Mouse (Mus musculus) limb, embryonic 14.5 days (tissue): ENCODE measurements around the gene Mrps26. TPM values are rescaled to one million over a fixed set of nuclear protein-coding genes. Genes with fewer than 3 reads are reported as not detected.
A peak's percentile ranks its signal among the peaks of the same experiment; 100 is the strongest.

Source experiments
- ATAC-seq: fragments of 200-750 bp; cut with Nextera tagmentation; 2 replicates; pipeline ENCODE4 v1.8.0; 2017; ENCODE audit warnings: low read depth, moderate number of reproducible peaks, moderate TSS enrichment; ENCODE audit not compliant: low FRiP score
- DNase-seq: peaks from one replicate; pipeline ENCODE4 v3.0.0-alpha.2; 2015; ENCODE audit warnings: low spot score
- H3K27ac ChIP-seq: fragments of 300-500 bp; sonication (generic); replicated peaks from 2 replicates; pipeline ENCODE4 v1.5.1; 2014; ENCODE audit warnings: low read depth, mild to moderate bottlenecking, low read length, moderate library complexity, mixed read lengths
- H3K27me3 ChIP-seq: fragments of 300-500 bp; sonication (generic); 2 replicates; pipeline ENCODE4 v1.6.1; 2014; ENCODE audit warnings: low read length, mixed read lengths; ENCODE audit not compliant: control insufficient read depth, insufficient read depth
- H3K36me3 ChIP-seq: fragments of 300-500 bp; sonication (generic); 2 replicates; pipeline ENCODE4 v1.6.1; 2014; ENCODE audit warnings: mild to moderate bottlenecking, low read length, moderate library complexity, mixed read lengths; ENCODE audit not compliant: control insufficient read depth, insufficient read depth
- H3K4me1 ChIP-seq: fragments of 300-500 bp; sonication (generic); 2 replicates; pipeline ENCODE4 v1.6.1; 2014; ENCODE audit warnings: antibody characterized with exemption, low read length, mixed read lengths; ENCODE audit not compliant: control insufficient read depth, insufficient read depth
- H3K4me2 ChIP-seq: fragments of 300-500 bp; sonication (generic); replicated peaks from 2 replicates; pipeline ENCODE4 v1.6.1; 2014; ENCODE audit warnings: low read depth, mild to moderate bottlenecking, low read length, moderate library complexity; ENCODE audit not compliant: severe bottlenecking
- H3K4me3 ChIP-seq: fragments of 300-500 bp; sonication (generic); replicated peaks from 2 replicates; pipeline ENCODE4 v1.5.1; 2014; ENCODE audit warnings: low read length
- H3K9ac ChIP-seq: fragments of 300-500 bp; sonication (generic); 2 replicates; pipeline ENCODE4 v1.6.1; 2014; ENCODE audit warnings: mild to moderate bottlenecking, low read depth, low read length, moderate library complexity; ENCODE audit not compliant: severe bottlenecking
- H3K9me3 ChIP-seq: fragments of 300-500 bp; sonication (generic); 2 replicates; pipeline ENCODE4 v1.6.1; 2016; ENCODE audit warnings: low read length; ENCODE audit not compliant: control insufficient read depth
- POLR2A ChIP-seq: fragments of 200-500 bp; IDR thresholded peaks from 2 replicates; pipeline ENCODE4 v1.8.0; 2012; ENCODE audit warnings: inconsistent platforms, mild to moderate bottlenecking, moderate library complexity, borderline replicate concordance; ENCODE audit not compliant: insufficient read depth, insufficient read length; ENCODE audit errors: extremely low read depth
- WGBS: fragments of 180-500 bp; shearing (Covaris S2); extraction: QIAGEN DNeasy Blood & Tissue Kit; methylation state at CpG from one replicate; pipeline ENCODE4 v1.1.7; 2014; 5-methylcytosine and 5-hydroxymethylcytosine counted together
- polyA plus RNA-seq, 2 experiments: library from polyadenylated mRNA; depleted of rRNA in 1 of 2; stranded (reverse) in 1 of 2; unstranded in 1 of 2; fragments of >200 nt; fragmentation: Nextera tagmentation in 1 of 2; extraction: Ambion mirVana in 1 of 2; gene quantifications; 2 replicates each; pipeline versions ENCODE4 v1.2.1 to v1.2.3; 2012 to 2014

Mrps26 gene
- polyA plus RNA-seq, 2 experiments: 77.9 to 102 TPM

DNA sequence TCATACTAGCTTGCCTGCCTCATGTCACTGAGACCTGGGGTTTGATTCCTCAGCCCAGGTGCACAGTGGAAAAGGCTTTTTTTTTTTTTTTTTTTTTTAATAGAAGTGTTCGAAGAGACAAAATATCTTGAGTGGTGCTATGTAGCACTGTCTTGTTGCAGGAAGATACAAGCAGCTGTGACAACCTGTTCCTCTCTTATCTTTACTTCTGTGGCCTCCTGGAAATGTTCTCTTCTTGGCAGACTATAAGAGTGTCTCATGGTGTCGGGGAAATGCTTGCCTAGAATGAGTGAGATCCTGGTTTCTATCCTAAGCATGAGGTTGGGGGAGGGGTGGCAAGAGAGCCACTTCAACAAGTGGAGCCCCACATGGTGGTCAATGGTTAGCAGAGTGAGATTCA is 24.8 kb downstream of the Mrps26 start:
- H3K9ac ChIP-seq: no peak overlapping the region
- H3K4me2 ChIP-seq: no peak overlapping the region
- no peak for DNase-seq
- H3K4me1 ChIP-seq: no peaks in the 10 kb centered on the region
- H3K27me3 ChIP-seq: no peaks in the 10 kb centered on the region
- no peak overlapping the region for H3K4me3 ChIP-seq
- H3K9me3 ChIP-seq: no peaks in the 10 kb centered on the region
- WGBS: 88% methylated on average over 2 of the region's 2 CpGs
- no peak overlapping the region for H3K27ac ChIP-seq
- ATAC-seq: no peak
- H3K36me3 ChIP-seq: peaks cover 27% of the 10 kb centered on the region
- TF ChIP-seq POLR2A: no peak

DNA sequence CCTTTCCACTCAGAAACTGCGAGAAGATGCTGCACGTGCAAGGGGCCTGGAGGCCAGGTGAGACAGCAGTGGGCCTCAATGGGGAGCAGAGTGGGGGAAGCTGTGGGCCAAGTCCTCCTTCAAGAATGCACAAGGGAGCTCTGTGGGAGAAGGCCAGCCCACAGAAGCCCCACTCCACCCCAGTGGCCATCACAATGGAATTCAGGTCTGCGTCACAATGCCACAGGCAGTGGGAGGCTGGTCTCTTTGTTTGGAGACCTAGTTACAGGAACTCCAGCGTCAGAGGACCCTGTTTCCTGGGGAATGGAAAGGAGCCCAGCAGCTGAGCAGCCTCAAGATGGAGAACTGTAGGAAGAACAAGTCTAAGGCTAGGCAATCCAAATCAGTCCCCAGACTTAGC is 25.6 kb downstream of the Mrps26 start:
- Histone ChIP-seq H3K4me1 (no peaks in the 10 kb centered on the region), H3K36me3 (peaks cover 27% of the 10 kb centered on the region), H3K9me3 (no peaks in the 10 kb centered on the region), H3K4me2 (no peak overlapping the region), H3K4me3 (no peak overlapping the region), H3K9ac (no peak overlapping the region), H3K27me3 (no peaks in the 10 kb centered on the region), H3K27ac (no peak overlapping the region)
- no peak for TF ChIP-seq POLR2A
- no peak for DNase-seq
- ATAC-seq: no peak
- 78% methylated on average over 4 of the region's 4 CpGs for WGBS

DNA sequence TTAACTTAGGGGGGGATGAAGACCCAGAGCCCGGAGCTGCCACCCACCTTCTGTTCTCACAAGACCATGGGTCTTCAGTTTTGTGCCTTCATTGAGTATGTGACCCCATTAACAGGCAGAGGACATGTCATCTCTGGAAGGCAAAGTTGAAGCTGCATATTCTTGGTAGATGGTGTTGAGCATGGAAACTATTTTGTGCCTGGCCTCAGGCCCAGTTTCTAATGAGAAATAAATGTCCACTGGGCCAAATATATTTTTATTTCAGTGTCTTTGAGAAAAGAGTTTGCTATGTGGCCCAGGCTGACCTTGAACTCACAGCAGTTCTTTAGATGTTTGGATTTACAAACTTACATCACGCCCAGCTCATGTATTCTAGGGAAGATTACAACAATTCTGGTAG is 26.2 kb downstream of the Mrps26 start:
- Histone ChIP-seq H3K27me3 (no peaks in the 10 kb centered on the region), H3K4me1 (no peaks in the 10 kb centered on the region), H3K4me3 (no peak overlapping the region), H3K9me3 (no peaks in the 10 kb centered on the region), H3K4me2 (no peak overlapping the region), H3K9ac (no peak overlapping the region), H3K27ac (no peak overlapping the region), H3K36me3 (peaks cover 31% of the 10 kb centered on the region)
- WGBS: 94% methylated on average over 2 of the region's 2 CpGs
- ATAC-seq: no peak
- no peak for DNase-seq
- no peak for TF ChIP-seq POLR2A

DNA sequence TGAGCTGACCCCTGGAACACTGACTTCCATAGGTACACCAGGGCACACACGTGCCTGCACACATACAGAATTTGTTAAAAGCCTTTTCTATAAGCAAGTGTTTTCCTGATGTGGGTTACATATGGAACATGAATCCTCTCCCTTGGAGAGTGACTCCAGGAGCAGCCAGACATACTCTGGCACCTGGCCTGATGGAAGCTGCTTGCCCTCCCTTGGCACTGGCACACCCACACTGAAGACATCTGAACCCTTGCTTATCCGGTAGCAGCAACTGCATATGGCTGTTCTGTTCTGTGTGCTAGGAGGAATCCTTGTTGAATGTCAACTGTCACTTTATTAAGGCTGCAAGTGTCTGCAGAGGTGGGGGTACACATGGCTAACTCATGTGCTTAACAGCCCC is 27.5 kb downstream of the Mrps26 start:
- H3K4me2 ChIP-seq: no peak overlapping the region
- no peaks in the 10 kb centered on the region for H3K4me1 ChIP-seq
- H3K4me3 ChIP-seq: no peak overlapping the region
- no peaks in the 10 kb centered on the region for H3K27me3 ChIP-seq
- TF ChIP-seq POLR2A: no peak
- H3K9ac ChIP-seq: no peak overlapping the region
- ATAC-seq: no peak
- H3K27ac ChIP-seq: no peak overlapping the region
- H3K36me3 ChIP-seq: peaks cover 43% of the 10 kb centered on the region
- no peak for DNase-seq
- H3K9me3 ChIP-seq: no peaks in the 10 kb centered on the region
- WGBS: 86% methylated on average over 2 of the region's 2 CpGs

DNA sequence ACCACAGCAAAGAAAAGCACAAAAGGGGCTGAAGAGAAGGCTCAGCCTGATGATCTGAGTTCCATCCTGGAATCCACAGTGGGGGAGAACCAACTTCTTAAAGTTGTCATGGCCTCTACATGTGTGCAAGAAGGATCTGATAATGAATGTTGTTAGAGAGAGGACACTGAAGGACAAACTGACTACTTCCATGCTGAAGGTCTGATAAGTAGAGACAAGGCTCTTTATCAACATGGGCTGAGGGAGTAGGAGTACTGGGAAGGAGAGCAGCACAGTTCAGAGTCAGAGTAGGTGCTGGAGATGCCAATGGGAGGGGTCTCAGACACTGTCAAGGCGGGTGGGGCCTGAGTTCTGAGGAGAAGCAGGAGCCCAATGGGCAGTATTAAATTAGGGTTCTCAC is 32.1 kb downstream of the Mrps26 start:
- Histone ChIP-seq H3K4me3 (no peak overlapping the region), H3K9me3 (no peaks in the 10 kb centered on the region), H3K9ac (no peak overlapping the region), H3K4me2 (no peak overlapping the region), H3K27me3 (no peaks in the 10 kb centered on the region), H3K4me1 (no peaks in the 10 kb centered on the region), H3K36me3 (peaks cover 76% of the 10 kb centered on the region), H3K27ac (no peak overlapping the region)
- 83% methylated on average over 1 of the region's 1 CpGs for WGBS
- ATAC-seq (no peak), DNase-seq (no peak)
- TF ChIP-seq POLR2A: no peak

DNA sequence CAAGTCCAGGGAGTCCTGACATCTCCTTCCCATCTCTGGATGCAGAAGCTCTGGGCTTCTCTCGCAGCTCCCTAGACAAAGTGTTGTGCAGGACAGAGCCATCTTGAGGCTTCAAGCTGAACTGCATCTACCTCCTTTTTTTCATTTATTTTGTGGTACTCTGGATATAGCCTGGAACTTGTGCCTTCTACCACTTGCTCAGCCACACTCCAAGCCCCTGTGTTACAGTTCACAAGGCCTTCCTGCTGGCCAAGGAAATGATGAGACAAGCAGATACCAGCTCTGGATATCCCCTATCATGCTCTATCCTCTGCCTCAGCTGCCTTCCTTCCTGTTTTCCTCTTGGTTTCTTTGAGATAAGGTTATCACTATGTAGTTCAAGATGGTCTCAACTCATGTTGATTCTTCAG is 34.1 kb downstream of the Mrps26 start:
- no peak for ATAC-seq
- no peak overlapping the region for H3K27ac ChIP-seq
- peaks cover 68% of the 10 kb centered on the region for H3K36me3 ChIP-seq
- TF ChIP-seq POLR2A: no peak
- 27% methylated on average over 1 of the region's 1 CpGs for WGBS
- DNase-seq: peak; percentile 58
- H3K9ac ChIP-seq: no peak overlapping the region
- H3K27me3 ChIP-seq: no peaks in the 10 kb centered on the region
- no peak overlapping the region for H3K4me3 ChIP-seq
- no peak overlapping the region for H3K4me2 ChIP-seq
- H3K4me1 ChIP-seq: no peaks in the 10 kb centered on the region
- no peaks in the 10 kb centered on the region for H3K9me3 ChIP-seq
